Mouse (Mus musculus) midbrain, embryonic 15.5 days (tissue): Measurements from ENCODE around the gene Abcc3. TPM values are rescaled to one million over a fixed set of nuclear protein-coding genes. Genes with fewer than 3 reads are reported as not detected.
"Not testable (repeated sequence)": the region's sequence is repeated elsewhere in the genome, so short reads cannot be mapped to it uniquely, and the experiment has no call there.

Experiments used
- ATAC-seq: fragments of 200-750 bp; cut with Nextera tagmentation; replicated peaks from 2 replicates; pipeline ENCODE4 v1.8.0; 2017; ENCODE audit warnings: moderate TSS enrichment
- H3K27ac ChIP-seq: fragments of 300-500 bp; sonication (generic); 2 replicates; pipeline ENCODE4 v1.5.1; 2015; ENCODE audit warnings: mild to moderate bottlenecking, inconsistent platforms
- H3K27me3 ChIP-seq: fragments of 300-500 bp; sonication (generic); replicated peaks from 2 replicates; pipeline ENCODE4 v1.6.1; 2015; ENCODE audit warnings: inconsistent platforms
- H3K36me3 ChIP-seq: fragments of 300-500 bp; sonication (generic); replicated peaks from 2 replicates; pipeline ENCODE4 v1.6.1; 2015; ENCODE audit warnings: inconsistent platforms
- H3K4me1 ChIP-seq: fragments of 300-500 bp; sonication (generic); 2 replicates; pipeline ENCODE4 v1.6.1; 2015; ENCODE audit warnings: inconsistent platforms
- H3K4me2 ChIP-seq: fragments of 300-500 bp; sonication (generic); 2 replicates; pipeline ENCODE4 v1.6.1; 2015; ENCODE audit warnings: inconsistent platforms, mild to moderate bottlenecking, moderate library complexity
- H3K4me3 ChIP-seq: fragments of 300-500 bp; sonication (generic); 2 replicates; pipeline ENCODE4 v1.5.1; 2015; ENCODE audit warnings: mild to moderate bottlenecking, inconsistent platforms
- H3K9ac ChIP-seq: fragments of 300-500 bp; sonication (generic); 2 replicates; pipeline ENCODE4 v1.6.1; 2015; ENCODE audit warnings: mild to moderate bottlenecking, inconsistent platforms
- H3K9me3 ChIP-seq: fragments of 300-500 bp; sonication (generic); 2 replicates; pipeline ENCODE4 v1.6.1; 2016; ENCODE audit warnings: inconsistent platforms
- WGBS: fragments of 180-500 bp; shearing (Covaris S2); methylation state at CpG from one replicate; pipeline ENCODE4 v1.1.7; 2015; ENCODE audit warnings: mixed read lengths; 5-methylcytosine and 5-hydroxymethylcytosine counted together
- polyA plus RNA-seq: library from polyadenylated mRNA; unstranded; fragments of >200 nt; fragmentation: Nextera tagmentation; extraction: Ambion mirVana; gene quantifications from 2 replicates; pipeline ENCODE4 v1.2.1, GENCODE M21; 2015

Gene Abcc3
- polyA plus RNA-seq, 1 experiment from 2014 or later = 0.70 TPM

DNA sequence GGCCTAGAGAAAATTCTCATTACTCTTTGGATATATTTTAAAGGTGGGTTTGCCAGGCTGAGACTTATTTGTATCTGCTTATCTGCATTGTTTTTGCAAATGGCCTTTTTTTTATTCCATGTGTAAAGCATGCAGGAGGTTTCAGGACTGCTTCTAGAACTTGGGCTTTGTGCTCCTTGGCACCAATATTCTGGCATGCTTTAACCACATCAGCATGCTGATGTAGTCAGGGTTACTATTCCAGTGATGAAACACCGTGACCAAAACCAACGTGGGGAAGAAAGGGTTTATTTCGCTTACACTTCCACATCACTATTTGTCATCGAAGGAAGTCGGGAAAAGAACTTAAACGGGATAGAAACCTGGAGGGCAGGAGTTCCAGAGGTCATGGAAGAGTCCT lies 8.2 kb upstream of the Abcc3 start:
- Histone ChIP-seq H3K4me3 (no peak overlapping the region), H3K4me2 (no peak overlapping the region), H3K9me3 (no peaks in the 10 kb centered on the region), H3K9ac (no peak overlapping the region), H3K27ac (no peak overlapping the region), H3K36me3 (no peaks in the 10 kb centered on the region), H3K4me1 (peaks cover 16% of the 10 kb centered on the region), H3K27me3 (no peaks in the 10 kb centered on the region)
- ATAC-seq = no peak
- 74% methylated on average over 6 of the region's 6 CpGs for WGBS

DNA sequence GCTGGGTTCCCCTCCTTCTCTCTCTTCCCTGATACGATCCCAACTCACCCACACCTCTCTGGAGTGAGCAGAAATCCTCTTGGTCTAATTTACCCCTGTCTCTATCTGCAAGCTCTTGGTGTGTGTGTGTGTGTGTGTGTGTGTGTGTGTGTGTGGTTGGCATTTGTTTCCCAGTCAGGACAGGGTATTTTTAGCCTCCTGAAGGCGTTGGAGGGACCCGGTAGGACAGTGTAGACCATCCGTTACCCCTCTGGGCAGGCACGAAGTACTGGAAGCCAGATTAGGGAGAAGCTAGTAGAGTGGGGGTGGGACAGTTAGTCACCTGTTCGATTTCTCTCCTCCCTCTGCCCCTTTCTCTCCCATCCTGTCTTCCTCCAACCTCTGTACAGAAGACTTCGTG lies 1.3 kb upstream of the Abcc3 start:
- Histone ChIP-seq H3K4me3 (no peak overlapping the region), H3K4me2 (no peak overlapping the region), H3K9ac (no peak overlapping the region), H3K9me3 (no peaks in the 10 kb centered on the region), H3K27ac (no peak overlapping the region), H3K36me3 (no peaks in the 10 kb centered on the region), H3K4me1 (no peaks in the 10 kb centered on the region), H3K27me3 (no peaks in the 10 kb centered on the region; the same call in 1 of the 2 replicates)
- no peak for ATAC-seq
- WGBS = 91% methylated on average over 7 of the region's 7 CpGs

DNA sequence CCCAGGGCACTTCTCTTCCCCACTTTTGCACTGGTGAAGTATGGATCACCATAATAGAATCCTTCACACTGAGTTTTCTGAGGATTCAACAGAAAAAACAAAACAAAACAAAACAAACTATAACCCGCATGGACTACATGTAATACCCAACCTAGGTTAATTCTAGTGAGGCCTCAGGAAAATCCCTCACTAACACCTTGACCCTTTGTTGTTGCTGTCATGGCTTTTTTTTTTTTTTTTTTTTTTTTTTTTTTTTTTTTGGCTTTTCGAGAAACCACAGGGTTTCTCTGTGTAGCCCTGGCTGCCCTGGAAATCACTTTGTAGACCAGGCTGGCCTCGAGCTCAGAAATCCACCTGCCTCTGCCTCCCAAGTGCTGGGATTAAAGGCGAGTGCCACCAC lies 693 bp upstream of the Abcc3 start:
- not testable (repeated sequence) for H3K36me3 ChIP-seq, H3K27me3 ChIP-seq, H3K9me3 ChIP-seq, H3K4me2 ChIP-seq, H3K4me1 ChIP-seq, H3K27ac ChIP-seq, H3K9ac ChIP-seq, H3K4me3 ChIP-seq, ATAC-seq
- WGBS = 88% methylated on average over 4 of the region's 4 CpGs

DNA sequence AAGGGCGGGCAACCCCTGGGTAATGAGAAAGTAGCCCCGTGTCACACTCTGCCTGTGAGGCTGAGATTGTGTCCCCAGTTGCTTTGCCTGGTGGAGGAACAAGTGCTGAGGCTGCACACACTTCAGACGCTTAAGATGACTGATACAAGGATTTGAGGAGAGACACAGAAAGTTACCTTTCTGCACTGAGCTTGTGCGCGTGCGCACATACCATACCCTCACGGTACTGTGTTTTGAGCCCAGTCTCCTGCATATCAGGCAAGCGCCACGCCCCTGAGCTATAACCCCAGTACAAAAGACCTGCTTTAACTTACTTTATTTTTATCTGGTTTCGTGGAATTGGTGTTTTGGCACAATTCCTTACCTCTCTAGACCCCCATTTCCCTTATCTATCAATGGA lies 1.1 kb downstream of the Abcc3 start:
- Histone ChIP-seq H3K4me2 (no peak overlapping the region), H3K9ac (no peak overlapping the region), H3K4me3 (no peak overlapping the region), H3K4me1 (peaks cover 2% of the 10 kb centered on the region), H3K27me3 (no peaks in the 10 kb centered on the region; the same call in 1 of the 2 replicates), H3K27ac (no peak overlapping the region), H3K36me3 (no peaks in the 10 kb centered on the region), H3K9me3 (no peaks in the 10 kb centered on the region)
- no peak for ATAC-seq
- 87% methylated on average over 10 of the region's 10 CpGs for WGBS

DNA sequence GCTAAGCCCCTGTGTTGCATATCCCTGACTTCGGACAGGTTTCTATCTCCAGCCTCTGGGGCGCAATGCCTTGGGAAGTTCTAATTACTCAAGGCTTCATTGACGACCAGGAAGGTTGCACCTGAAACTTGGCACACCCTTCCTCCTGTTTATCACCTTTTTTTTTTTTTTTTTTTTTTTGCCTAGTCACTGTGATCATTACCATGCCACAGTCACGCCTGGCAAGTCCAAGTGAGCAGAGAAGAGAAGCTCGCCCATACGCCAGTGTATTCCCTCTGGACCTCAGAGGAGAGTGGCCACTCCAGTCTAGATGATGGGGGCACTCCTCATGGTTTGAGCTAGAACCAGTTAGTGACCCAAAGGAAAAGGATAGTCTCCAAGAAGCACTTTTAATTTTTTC lies 2.0 kb downstream of the Abcc3 start:
- WGBS = 92% methylated on average over 6 of the region's 6 CpGs
- H3K4me1 ChIP-seq = peaks cover 11% of the 10 kb centered on the region

DNA sequence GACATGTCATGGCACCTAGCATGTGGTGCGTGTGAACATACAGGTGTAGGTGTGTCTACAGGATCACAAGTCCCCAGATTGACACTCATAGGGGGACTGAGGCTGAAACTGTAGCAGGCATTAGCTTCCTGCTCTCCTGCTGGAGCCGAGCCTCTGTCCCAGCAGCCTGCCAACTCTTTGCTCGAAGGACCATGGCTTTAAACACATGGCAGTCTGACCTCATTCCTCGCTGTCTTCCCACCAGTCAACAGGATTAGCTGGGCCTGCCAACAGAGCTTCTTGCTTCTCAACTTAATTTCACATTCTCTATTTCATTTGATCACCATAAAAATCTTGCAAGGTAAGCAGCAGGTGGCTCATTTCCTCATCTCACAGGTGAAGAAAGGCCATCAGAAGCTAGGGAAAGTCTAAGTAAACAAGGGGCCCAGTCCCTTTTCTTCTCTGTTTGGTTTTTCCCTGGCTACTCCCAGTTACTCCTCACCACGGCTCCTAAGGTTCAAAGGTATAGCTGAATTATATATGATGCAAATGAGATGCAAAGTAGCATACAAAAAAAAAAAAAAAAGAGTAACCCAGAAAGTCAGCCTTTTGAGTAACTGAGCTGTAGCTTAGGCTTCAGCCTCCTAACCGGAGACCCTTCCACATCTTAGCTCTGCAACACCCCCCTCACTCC lies 2.9 kb downstream of the Abcc3 start:
- Histone ChIP-seq H3K4me2 (no peak overlapping the region), H3K9ac (no peak overlapping the region), H3K9me3 (no peaks in the 10 kb centered on the region), H3K4me3 (no peak overlapping the region), H3K4me1 (peaks cover 13% of the 10 kb centered on the region), H3K36me3 (no peaks in the 10 kb centered on the region), H3K27me3 (no peaks in the 10 kb centered on the region; the same call in 1 of the 2 replicates), H3K27ac (no peak overlapping the region)
- no peak for ATAC-seq
- WGBS = 61% methylated on average over 6 of the region's 6 CpGs

More for the DNA sequence above, 2.0 kb downstream of the Abcc3 start:
- Histone ChIP-seq H3K9ac (no peak overlapping the region), H3K4me2 (no peak overlapping the region), H3K9me3 (no peaks in the 10 kb centered on the region), H3K27ac (no peak overlapping the region), H3K4me3 (no peak overlapping the region), H3K36me3 (no peaks in the 10 kb centered on the region), H3K27me3 (no peaks in the 10 kb centered on the region; the same call in 1 of the 2 replicates)
- no peak for ATAC-seq

DNA sequence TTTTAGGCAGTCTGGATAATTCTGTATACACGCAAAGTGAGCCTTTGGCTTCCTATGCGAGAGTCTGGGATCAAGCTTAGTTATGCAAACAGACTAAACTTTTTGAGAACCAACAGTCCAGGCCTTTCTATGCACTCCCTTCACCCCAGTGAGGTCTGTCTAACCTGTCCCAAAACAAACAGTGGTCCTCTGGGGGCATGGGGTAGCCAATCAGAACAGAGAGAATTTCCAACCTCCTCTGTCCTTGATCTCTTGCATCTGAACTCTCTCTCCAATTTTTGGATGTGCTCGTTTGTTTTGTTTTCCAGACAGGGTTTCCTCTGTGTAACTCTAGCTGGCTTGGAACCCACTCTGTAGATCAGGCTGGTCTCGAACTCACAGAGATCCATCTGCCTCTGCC lies 3.8 kb downstream of the Abcc3 start:
- WGBS = 83% methylated on average over 4 of the region's 4 CpGs
- H3K4me3 ChIP-seq = no peak overlapping the region
- ATAC-seq = no peak
- H3K9ac ChIP-seq = no peak overlapping the region
- H3K4me1 ChIP-seq = peaks cover 13% of the 10 kb centered on the region
- no peaks in the 10 kb centered on the region for H3K36me3 ChIP-seq
- H3K27me3 ChIP-seq = no peaks in the 10 kb centered on the region; the same call in 1 of the 2 replicates
- no peak overlapping the region for H3K27ac ChIP-seq
- no peak overlapping the region for H3K4me2 ChIP-seq
- no peaks in the 10 kb centered on the region for H3K9me3 ChIP-seq

DNA sequence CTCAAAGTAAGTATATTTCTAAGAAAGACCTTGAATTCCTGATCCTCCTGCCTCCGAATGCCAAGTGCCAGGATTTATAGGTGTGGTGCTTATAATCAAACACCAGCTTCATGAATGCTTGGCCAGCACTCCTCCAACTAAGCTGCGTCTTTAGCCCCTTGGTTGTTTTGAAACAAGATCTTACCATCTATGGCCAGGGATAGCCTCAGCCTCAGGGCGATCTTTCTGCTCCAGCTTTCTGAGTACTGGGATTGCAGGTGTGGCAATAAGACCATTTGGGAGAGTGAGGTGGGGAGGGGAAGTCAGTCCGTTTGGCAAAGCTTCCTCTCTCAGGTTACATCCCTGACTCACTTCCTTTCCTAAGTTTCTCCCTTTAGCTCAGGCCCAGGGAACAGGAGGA lies 5.0 kb downstream of the Abcc3 start:
- Histone ChIP-seq H3K27ac (no peak overlapping the region), H3K9ac (no peak overlapping the region), H3K27me3 (no peaks in the 10 kb centered on the region), H3K4me1 (peaks cover 13% of the 10 kb centered on the region), H3K4me3 (no peak overlapping the region), H3K36me3 (no peaks in the 10 kb centered on the region), H3K4me2 (no peak overlapping the region), H3K9me3 (no peaks in the 10 kb centered on the region)
- ATAC-seq = no peak
- WGBS = 84% methylated on average over 4 of the region's 4 CpGs

DNA sequence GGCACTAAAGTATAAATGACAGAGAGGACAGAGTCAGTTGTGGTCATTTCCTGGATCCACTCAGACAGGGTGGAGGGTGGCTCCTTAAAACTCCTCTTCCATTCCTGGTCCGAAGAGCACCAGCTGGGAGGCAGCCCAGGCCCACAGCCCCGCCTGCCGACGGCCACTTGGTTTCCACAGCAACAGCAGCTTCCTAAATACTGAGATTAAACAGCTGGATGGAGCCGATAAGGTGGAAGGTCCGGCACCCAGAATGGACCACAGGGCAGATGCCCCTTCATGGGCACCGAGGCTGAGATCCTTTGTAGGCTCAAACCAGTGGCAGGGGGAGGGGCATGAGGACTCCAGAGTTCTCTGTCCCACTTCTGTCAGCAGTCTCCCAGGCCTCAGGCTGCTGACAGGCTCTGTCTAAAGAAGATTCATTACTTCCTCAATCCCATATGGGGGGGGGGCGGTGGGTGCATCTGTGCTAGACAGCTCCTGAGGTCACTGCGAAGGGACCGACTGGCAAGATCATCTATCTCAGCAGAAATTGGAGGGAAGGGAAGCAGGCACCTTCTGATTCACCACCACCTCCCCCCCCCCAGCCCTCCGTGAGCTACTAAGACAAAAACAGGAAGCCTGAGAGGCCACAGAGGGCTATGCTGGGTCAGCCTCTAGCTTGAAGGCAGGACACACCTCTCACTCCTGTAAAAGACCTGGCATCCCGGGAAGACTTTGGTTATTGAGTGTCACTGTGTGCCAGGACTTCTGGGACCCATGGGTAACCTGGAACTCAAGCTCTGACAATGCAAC lies 6.6 kb downstream of the Abcc3 start:
- H3K4me3 ChIP-seq = no peak overlapping the region
- ATAC-seq = no peak
- no peaks in the 10 kb centered on the region for H3K9me3 ChIP-seq
- no peaks in the 10 kb centered on the region for H3K27me3 ChIP-seq
- H3K4me2 ChIP-seq = peak overlapping the region; percentile 11; the same call in 1 of the 2 replicates
- peaks cover 13% of the 10 kb centered on the region for H3K4me1 ChIP-seq
- H3K9ac ChIP-seq = no peak overlapping the region
- H3K36me3 ChIP-seq = no peaks in the 10 kb centered on the region
- H3K27ac ChIP-seq = 0 out of 2 replicates have a peak overlapping the region, but pooled peaks have one; percentile 42
- 29% methylated on average over 12 of the region's 12 CpGs for WGBS

DNA sequence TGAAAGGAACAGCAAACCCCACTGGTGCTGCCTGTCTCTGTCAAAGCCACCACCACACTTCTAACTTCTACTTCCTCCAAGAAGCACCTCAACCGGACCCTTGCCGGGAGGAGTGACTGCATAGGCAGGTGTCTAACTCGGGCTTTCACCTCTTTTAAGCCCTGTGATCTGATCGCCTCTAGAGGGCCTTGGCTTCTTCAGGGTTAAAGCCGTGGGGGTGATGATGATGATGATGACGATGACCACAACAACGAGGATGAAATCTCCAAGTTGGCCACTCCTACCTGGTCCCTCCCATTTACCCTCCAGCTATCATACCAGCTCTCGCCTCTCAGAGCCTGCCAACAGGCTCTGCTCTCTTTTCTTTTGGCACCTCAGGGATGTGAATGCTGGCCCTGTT lies 13.1 kb downstream of the Abcc3 start:
- Histone ChIP-seq H3K36me3 (no peaks in the 10 kb centered on the region), H3K9ac (no peak overlapping the region), H3K27ac (no peak overlapping the region), H3K4me3 (no peak overlapping the region), H3K27me3 (no peaks in the 10 kb centered on the region), H3K4me1 (no peaks in the 10 kb centered on the region), H3K9me3 (no peaks in the 10 kb centered on the region), H3K4me2 (no peak overlapping the region)
- no peak for ATAC-seq
- WGBS = 82% methylated on average over 8 of the region's 8 CpGs

DNA sequence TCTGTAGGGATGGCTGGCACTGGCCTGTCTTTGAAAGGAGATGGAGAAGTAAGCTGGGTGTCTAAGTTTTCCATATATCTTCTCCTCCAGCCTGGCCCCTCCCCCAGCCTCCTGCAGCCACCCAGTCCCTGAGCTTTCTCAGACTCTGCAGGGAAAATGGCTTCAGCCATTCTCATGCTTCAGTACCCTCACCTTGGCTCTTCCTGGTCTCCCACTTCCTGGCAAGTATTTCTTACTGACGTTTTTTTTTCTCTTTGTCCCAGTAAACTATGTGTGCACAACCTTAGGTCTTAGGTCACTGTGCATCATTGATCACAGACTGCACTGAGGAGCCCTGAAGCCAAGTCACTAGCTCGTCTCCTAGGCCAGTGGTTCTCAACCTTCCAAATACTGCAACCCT lies 13.7 kb downstream of the Abcc3 start:
- no peak for ATAC-seq
- H3K9ac ChIP-seq = no peak overlapping the region
- no peaks in the 10 kb centered on the region for H3K9me3 ChIP-seq
- H3K36me3 ChIP-seq = no peaks in the 10 kb centered on the region
- H3K27me3 ChIP-seq = no peaks in the 10 kb centered on the region
- no peak overlapping the region for H3K4me2 ChIP-seq
- 13% methylated on average over 2 of the region's 2 CpGs for WGBS
- no peaks in the 10 kb centered on the region for H3K4me1 ChIP-seq
- H3K4me3 ChIP-seq = no peak overlapping the region
- H3K27ac ChIP-seq = no peak overlapping the region

DNA sequence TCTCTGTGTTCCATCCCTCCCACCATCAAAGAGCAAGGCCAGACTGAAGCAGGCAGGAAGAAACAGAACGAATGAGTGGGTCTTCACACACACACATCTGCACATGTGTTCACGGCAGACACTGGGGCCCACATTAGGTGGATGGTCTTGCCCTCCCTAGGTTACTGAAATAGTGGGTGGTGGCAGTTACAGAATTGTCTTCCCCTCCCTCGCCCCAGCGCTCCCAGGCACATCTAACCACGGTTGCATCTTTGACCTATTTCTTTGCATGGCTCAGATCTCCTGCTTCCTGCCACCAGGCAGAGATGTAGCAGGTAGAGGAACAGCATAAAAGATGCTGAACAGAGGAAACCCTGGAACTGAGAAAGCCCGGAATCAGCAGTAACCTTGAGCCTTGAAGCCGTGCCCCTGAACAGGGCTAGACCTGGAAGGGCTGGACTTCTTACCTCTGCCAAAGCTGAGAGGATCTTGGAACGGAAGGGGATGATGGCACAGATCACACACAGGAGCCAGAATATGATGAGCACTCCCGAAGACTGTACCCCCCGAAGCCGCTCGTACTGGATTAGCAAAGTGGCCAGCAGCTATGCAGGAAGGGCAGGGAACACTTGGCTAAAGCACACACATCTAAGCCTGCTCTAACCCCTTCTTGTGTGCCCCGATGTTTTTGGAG lies 18.4 kb downstream of the Abcc3 start:
- ATAC-seq = no peak
- no peak overlapping the region for H3K4me3 ChIP-seq
- H3K27ac ChIP-seq = no peak overlapping the region
- H3K27me3 ChIP-seq = no peaks in the 10 kb centered on the region
- H3K4me1 ChIP-seq = no peaks in the 10 kb centered on the region
- 88% methylated on average over 13 of the region's 13 CpGs for WGBS
- H3K9ac ChIP-seq = no peak overlapping the region
- H3K9me3 ChIP-seq = no peaks in the 10 kb centered on the region
- no peaks in the 10 kb centered on the region for H3K36me3 ChIP-seq
- no peak overlapping the region for H3K4me2 ChIP-seq
